Mouse (Mus musculus): ENCODE results near the gene Cdc25b.

The Cdc25b gene

GRCm38 (mm10) chr2:131186771-131187601 is at the start of gene Cdc25b, which contains the start of gene Spef1:
TSS of gene Cdc25b (plus strand) at chr2:131186949.
TSS of gene Spef1 (minus strand) at chr2:131187282.
- DNase-seq (ENCODE audit: low spot score): peak; percentile 76

- no peak for DNase-seq (ENCODE audit: low spot score)
Observed at GRCm38 (mm10) chr2:131138296-131138695, 48.5 kb upstream of the Cdc25b start.

DNA sequence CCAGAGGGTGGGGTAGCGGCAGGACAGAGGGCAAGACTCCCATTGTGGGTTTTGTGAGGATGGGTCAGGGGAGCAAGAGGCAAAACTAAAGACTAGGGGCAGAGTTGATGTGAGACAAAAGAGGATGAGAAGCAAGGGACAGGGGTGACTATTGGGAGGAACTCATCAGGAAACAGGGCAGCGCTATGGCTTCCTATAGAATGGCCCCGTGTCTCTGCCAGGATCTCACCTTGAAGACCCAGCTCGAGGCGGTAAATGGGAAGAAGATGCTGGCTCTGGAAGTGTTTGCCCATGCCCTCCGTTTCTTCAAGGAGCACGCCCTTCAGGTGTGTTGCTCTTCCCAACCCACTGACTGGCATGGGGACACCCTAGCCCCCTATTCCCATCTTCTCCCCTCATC is 48.0 kb upstream of the Cdc25b start:
- no peak for DNase-seq (ENCODE audit: low spot score)

DNA sequence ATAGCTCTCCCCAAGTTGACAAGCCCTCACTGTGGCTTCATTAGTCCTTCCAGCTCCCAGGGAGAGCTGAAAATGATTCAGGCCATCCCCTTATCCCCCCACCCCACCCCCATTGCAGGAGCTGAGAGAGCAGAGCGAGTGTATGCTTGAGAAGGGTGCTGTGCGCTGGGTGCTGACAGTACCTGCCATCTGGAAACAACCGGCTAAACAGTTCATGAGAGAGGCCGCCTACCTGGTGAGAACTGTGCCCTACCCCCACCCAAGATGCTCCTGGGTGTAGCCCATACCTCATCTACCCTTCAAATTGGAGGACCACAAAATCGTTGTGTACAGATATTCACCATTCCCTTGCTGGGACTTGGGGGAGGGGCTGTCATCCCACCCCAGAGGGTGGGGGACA is 47.5 kb upstream of the Cdc25b start:
- DNase-seq (ENCODE audit: low spot score): no peak

DNA sequence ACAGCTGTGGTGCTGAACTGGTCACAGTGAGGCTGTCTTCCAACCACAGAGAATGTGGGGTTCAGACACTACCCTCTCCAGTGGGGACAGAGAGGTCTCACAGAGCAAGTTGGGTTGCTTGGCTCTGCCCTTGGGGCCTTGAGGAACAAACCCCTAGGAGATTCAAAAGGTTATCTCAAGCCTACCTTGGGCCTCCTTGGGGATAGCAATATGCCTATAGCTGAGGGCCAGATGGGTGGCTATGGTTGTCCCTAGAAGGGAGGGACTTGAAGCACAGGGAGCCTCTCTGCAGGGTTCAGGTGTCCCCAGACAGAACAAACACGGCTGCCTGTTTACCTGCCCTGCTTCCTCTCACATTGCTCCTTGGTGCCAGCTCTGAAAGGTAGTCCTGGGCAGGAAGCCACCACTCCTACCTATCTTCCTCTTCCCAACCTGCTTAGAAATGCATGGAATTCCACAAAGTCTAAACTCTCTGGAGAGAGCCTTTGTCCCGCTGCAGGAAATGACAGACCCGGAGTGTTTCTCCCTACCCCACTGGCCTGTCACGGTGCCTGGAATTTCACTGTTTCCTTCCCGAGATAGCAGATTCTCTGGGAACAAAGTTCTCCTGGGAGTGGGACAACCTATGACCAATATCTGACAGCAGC is 46.7 kb upstream of the Cdc25b start:
- DNase-seq (ENCODE audit: low spot score): no peak

GRCm38 (mm10) chr2:131140533-131140905 is 46.2 kb upstream of the Cdc25b start:
- no peak for DNase-seq (ENCODE audit: low spot score)

DNA sequence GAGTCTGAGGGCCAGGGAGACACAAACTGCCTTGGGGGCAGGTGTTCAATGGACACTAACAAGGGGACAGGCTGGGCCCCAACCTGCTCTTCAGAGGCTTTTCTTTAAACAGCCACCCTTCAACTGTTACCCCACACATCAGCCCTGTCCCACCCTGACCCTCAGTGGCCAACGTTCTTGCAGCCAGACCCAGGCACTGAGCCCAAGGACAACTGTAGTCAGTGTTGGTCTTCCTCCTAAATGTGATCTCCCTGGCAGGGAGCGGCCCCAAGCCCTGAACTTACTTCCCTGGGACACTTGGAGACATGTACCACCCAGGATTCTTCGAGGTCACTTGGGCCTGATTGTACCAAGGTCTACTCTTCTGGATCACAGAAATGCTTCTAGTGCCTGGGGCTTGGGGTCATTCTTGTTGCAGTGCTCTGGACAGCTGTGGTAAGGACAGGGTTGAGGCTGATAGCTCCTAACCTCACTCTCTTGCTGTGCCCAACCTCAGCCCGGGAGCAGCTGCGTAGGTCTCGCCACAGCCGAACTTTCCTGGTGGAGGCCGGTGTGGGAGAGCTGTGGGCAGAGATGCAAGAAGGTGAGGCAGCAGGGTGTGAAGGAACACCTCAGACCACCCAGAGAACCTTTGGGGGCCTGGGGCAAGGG is 45.3 kb upstream of the Cdc25b start:
- no peak for DNase-seq (ENCODE audit: low spot score)

DNA sequence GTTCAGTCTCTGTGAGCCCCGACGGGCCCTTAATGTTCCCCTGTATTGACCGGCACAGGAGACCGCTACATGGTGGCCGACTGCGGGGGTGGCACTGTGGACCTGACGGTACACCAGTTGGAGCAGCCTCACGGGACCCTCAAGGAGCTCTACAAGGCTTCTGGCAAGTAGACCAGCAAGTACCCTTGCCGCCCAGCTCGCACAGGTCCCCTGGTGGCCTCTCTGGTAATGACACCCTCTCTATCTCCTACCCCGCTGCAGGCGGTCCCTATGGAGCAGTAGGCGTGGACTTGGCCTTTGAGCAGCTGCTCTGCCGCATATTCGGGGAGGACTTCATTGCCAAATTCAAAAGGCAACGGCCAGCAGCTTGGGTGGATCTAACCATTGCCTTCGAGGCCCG is 44.2 kb upstream of the Cdc25b start:
- peak; percentile 68 for DNase-seq (ENCODE audit: low spot score)

GRCm38 (mm10) chr2:131143007-131143780 is 43.6 kb upstream of the Cdc25b start:
- no peak for DNase-seq (ENCODE audit: low spot score)

- no peak for DNase-seq (ENCODE audit: low spot score)
Observed at GRCm38 (mm10) chr2:131145121-131145520, 41.6 kb upstream of the Cdc25b start.

DNA sequence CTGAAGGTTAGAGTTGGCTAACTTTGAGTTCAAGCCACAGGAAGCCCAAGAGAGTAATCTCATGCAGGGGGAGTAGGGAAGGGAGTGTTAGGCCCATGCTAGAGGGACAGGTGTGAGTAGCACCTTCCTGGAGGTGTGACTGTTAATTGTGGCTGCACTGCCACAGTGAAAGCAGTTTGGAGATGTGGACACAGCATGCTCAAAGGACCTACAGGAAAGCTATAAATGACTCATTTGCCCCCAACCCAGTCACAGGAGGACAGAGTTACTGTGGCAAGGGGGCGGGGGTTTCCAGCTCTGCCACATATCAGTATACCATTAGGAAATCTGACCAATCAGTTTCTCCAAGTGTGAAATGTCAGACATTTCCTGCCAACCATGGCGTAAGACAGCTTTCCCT is 41.2 kb upstream of the Cdc25b start:
- DNase-seq (ENCODE audit: low spot score): no peak

DNA sequence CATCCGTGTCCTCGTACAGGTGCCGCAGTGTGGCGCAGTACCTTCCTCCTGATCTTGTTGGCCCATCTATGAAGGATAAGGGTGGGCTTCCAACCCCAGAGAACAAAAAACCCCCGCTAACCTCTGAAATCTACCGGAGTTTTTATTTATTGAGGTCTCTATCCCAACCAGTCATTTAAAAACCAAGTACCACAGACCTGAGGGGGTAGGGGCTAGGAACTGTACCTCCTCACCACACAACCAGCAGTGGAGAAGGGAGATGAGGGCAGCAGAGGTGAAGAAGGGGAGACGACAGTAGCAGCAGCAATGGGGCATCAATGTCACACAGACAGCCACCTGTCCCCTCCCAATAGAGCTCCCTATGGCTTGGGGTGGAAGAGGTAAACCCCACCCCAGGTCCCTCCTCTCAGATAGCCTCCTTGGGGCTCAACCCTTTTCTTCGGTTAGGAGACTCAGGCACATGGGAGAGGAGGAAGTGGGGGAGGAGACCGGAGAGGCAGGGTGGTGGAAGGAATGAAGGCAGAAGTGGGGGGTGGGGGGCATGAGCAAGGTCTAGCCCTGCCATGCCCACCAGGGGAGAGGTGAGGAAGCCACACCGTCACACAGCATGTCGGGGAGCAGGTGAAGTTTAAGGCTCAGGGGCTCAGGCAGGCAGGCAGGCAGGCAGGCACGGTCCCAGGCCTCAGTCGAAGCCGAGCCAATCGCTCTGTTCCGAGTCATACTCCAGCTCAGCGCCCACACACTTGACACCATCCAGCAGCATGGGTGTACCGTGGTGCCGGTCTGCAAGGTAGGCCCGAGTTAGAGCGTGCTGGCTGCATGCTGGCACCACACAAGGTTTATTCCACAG is 40.3 kb upstream of the Cdc25b start:
- DNase-seq (ENCODE audit: low spot score): no peak

GRCm38 (mm10) chr2:131147043-131147365 is 39.7 kb upstream of the Cdc25b start:
- no peak for DNase-seq (ENCODE audit: low spot score)

DNA sequence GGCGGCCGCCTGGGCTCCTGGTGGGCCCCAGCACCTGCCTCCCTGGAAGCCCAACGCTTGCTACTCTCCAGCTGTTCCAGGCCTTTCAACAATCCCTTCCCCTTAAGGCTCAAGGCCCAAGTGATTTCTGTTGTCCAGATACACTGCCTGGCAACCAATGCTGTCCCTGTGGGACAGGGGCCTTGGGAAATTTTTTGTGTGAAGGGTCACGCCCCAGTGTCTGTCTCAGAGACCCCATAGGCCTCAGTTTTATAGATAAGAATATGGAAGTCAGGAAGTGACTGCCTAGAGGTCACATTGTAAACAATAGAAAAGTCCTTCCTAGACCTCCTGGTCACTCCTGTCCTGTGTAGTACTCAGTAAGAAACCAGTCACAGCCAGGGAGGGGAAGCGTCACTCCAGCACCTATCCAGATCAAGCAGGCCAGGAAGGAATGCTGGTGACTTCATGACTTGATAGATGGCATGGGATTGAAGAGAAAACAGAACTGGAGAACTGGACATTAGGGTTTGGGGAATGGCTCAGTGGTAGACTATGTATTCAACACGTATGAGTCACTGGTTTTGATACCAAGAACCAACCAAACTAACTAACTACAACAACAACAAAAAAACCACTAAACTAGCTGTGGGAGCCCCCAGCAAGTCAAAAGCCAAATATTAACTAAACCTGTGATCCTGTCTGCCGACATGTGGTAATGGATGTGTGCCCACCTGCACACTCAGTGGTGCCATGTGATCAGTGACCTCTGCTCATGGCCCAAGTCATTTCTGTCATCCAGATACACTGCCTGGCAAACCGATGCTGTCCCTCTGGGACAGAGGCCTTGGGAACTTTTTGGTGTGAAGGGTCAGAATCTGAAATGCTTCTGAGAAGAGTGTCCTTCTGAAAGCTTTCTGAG is 38.1 kb upstream of the Cdc25b start:
- no peak for DNase-seq (ENCODE audit: low spot score)

GRCm38 (mm10) chr2:131149254-131149578 is 37.5 kb upstream of the Cdc25b start:
- DNase-seq (ENCODE audit: low spot score): no peak

GRCm38 (mm10) chr2:131152166-131152730 is 34.5 kb upstream of the Cdc25b start:
- no peak for DNase-seq (ENCODE audit: low spot score)

DNA sequence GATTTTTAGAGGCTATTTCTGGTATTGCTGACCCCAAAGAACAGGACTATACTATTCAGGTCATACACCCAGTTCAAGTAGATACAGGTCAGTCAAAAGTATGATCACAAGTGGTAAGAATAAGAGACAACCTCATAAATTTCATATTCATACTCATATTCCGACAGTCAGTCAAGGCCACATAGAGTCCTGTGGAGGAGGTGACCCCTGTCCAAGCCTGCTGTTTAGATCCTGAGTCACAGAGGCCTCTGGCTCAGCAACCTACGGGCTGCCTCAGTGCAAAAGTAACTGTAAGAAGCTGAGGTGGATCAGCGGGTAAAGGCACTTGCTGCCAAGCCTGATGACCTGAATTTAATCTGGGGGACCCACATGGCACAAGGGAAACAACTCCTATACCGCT is 32.7 kb upstream of the Cdc25b start:
- DNase-seq (ENCODE audit: low spot score): no peak

- DNase-seq (ENCODE audit: low spot score): no peak
Observed at GRCm38 (mm10) chr2:131156987-131157386, 29.8 kb upstream of the Cdc25b start.

DNA sequence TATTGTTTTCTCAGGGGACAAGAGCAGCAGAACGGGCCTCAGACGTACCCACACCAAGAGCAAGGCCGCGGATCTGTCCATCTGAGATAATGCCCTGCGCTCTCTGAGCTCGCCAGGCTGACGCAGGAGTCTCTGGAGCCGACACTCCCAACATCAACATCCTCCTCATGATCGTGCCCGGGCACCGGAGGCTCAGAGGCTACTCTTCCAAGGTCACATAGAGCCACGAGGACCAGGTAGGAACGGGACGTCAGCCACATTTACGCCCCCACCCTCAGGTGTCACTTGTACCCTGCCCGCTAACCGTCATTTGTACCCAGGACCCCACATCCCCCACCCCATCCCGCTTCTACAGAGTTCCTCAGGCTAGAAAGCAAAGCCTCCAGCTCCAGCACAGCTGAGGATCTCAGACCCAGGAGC is 27.2 kb upstream of the Cdc25b start:
- no peak for DNase-seq (ENCODE audit: low spot score)

GRCm38 (mm10) chr2:131159938-131160581 is 26.7 kb upstream of the Cdc25b start, which contains the start of gene 1700037H04Rik:
TSS of gene 1700037H04Rik (minus strand) at chr2:131160081.
- peak; percentile 92 for DNase-seq (ENCODE audit: low spot score)

Measured in urinary bladder, postnatal 25 days (tissue).